Mouse (Mus musculus) small intestine, adult 2 months (tissue): ENCODE measurements around the gene Stat3.

Experiments used
- CTCF ChIP-seq: fragments of 200-500 bp; IDR thresholded peaks from 2 replicates; pipeline ENCODE4 v1.5.1; 2012; ENCODE audit warnings: low read depth, mild to moderate bottlenecking, control low read depth, inconsistent platforms, low read length, moderate library complexity, mixed read lengths; ENCODE audit not compliant: insufficient replicate concordance, insufficient read length; ENCODE audit errors: extremely low read depth
- POLR2A ChIP-seq: fragments of 200-500 bp; IDR thresholded peaks from 2 replicates; pipeline ENCODE4 v1.6.1; 2012; ENCODE audit warnings: low read depth, mild to moderate bottlenecking, control low read depth, inconsistent platforms, low read length, moderate library complexity

DNA sequence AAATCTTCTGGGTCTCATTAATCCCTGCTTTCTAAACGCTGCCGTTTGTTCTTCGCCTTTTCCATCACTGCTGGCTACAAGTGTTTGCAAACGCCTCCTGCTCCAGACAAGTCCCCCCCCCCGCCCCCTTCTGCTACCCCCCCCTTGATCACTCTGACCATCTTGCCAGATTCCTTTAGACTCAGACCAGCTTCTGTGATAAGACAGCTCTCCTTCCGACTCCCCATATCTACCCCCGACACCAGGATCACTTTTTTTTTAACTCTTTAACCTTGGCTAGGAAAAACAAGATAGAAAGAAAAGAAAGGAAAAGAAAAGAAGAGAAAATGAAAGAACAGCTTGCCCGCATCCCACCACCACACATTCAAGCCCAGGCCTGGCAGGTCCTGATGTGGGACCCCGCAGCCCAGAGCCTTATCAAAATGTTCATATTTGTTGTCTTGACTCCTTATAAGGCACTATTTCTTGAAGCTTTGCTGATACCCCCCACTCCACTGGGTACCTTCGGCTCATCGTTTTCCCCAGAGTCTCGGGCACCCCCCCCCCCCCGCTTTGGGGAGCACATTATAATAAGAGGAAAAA lies 89.8 kb downstream of the Stat3 start:
- TF ChIP-seq CTCF (no peak), POLR2A (no peak)
